Mouse (Mus musculus) stomach, postnatal 0 days (tissue): ENCODE results near the gene Enox1. TPM values are rescaled to one million over a fixed set of nuclear protein-coding genes. Genes with fewer than 3 reads are reported as not detected.

ENCODE experiments used
- ATAC-seq: fragments of 200-750 bp; cut with Nextera tagmentation; 2 replicates; pipeline ENCODE4 v1.8.0; 2017; ENCODE audit not compliant: low FRiP score, low TSS enrichment
- DNase-seq: peaks from one replicate; pipeline ENCODE4 v3.0.0-alpha.2; 2016; ENCODE audit warnings: low spot score
- H3K27ac ChIP-seq: fragments of 300-500 bp; sonication (generic); replicated peaks from 2 replicates; pipeline ENCODE4 v1.5.1; 2014; ENCODE audit warnings: mild to moderate bottlenecking, control low read depth
- H3K27me3 ChIP-seq: fragments of 300-500 bp; sonication (generic); 2 replicates; pipeline ENCODE4 v1.6.1; 2014; ENCODE audit warnings: low read length; ENCODE audit not compliant: control insufficient read depth, insufficient read depth
- H3K36me3 ChIP-seq: fragments of 300-500 bp; sonication (generic); 2 replicates; pipeline ENCODE4 v1.6.1; 2014; ENCODE audit warnings: low read length, mixed read lengths; ENCODE audit not compliant: control insufficient read depth, insufficient read depth
- H3K4me1 ChIP-seq: fragments of 300-500 bp; sonication (generic); replicated peaks from 2 replicates; pipeline ENCODE4 v1.6.1; 2014; ENCODE audit warnings: antibody characterized with exemption; ENCODE audit not compliant: control insufficient read depth, insufficient read depth
- H3K4me2 ChIP-seq: fragments of 300-500 bp; sonication (generic); replicated peaks from 2 replicates; pipeline ENCODE4 v1.6.1; 2014; ENCODE audit warnings: low read depth, mild to moderate bottlenecking, control low read depth, moderate library complexity
- H3K4me3 ChIP-seq: fragments of 300-500 bp; sonication (generic); 2 replicates; pipeline ENCODE4 v1.5.1; 2014; ENCODE audit warnings: low read depth, low read length, control low read depth
- H3K9ac ChIP-seq: fragments of 300-500 bp; sonication (generic); 2 replicates; pipeline ENCODE4 v1.6.1; 2014; ENCODE audit warnings: mild to moderate bottlenecking, low read length, control low read depth, mixed read lengths
- H3K9me3 ChIP-seq: fragments of 300-500 bp; sonication (generic); 2 replicates; pipeline ENCODE4 v1.6.1; 2016; ENCODE audit warnings: low read length; ENCODE audit not compliant: control insufficient read depth
- CTCF ChIP-seq: IDR thresholded peaks from 2 replicates; pipeline ENCODE4 v1.5.1; 2016; ENCODE audit warnings: antibody characterized with exemption, low read depth, mild to moderate bottlenecking, moderate library complexity
- EP300 ChIP-seq: optimal IDR thresholded peaks from 2 replicates; pipeline ENCODE3; 2016; ENCODE audit warnings: antibody characterized with exemption
- WGBS: fragments of 180-500 bp; shearing (Covaris S2); extraction: QIAGEN DNeasy Blood & Tissue Kit; methylation state at CpG from one replicate; pipeline ENCODE4 v1.1.7; 2014; 5-methylcytosine and 5-hydroxymethylcytosine counted together
- polyA plus RNA-seq: library from polyadenylated mRNA; unstranded; fragments of >200 nt; fragmentation: Nextera tagmentation; extraction: Ambion mirVana; gene quantifications from 2 replicates; pipeline ENCODE4 v1.2.1, GENCODE M21; 2015

Gene Enox1
- polyA plus RNA-seq, 1 experiment from 2014 or later = 2.5 TPM

DNA sequence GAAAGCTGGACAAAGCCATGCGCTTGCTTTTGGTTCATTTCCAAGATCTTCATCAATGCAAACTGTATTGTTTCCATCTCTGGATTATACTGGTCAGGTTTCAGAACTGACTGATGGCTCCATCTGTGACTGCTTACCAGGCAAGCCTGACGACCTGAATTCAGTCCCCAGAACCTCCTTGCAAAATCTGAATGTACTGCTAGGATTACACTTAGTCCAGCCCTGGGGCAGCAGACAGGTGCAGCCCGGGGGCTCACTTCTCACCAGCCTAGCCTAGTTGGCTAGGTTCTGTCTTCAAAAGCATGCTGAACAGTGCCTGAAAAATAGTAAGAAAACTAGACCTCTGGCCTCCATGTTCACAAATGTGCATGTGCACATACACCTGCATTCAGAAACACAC lies 481.6 kb downstream of the Enox1 start:
- WGBS = 56% methylated on average over 3 of the region's 3 CpGs
- DNase-seq (no peak), ATAC-seq (no peak)
- Histone ChIP-seq H3K9ac (no peak overlapping the region), H3K36me3 (no peaks in the 10 kb centered on the region), H3K4me2 (no peak overlapping the region), H3K4me1 (no peaks in the 10 kb centered on the region), H3K9me3 (no peaks in the 10 kb centered on the region), H3K4me3 (no peak overlapping the region), H3K27me3 (no peaks in the 10 kb centered on the region), H3K27ac (no peak overlapping the region)
- no peak for TF ChIP-seq EP300
- TF ChIP-seq CTCF = no peak

DNA sequence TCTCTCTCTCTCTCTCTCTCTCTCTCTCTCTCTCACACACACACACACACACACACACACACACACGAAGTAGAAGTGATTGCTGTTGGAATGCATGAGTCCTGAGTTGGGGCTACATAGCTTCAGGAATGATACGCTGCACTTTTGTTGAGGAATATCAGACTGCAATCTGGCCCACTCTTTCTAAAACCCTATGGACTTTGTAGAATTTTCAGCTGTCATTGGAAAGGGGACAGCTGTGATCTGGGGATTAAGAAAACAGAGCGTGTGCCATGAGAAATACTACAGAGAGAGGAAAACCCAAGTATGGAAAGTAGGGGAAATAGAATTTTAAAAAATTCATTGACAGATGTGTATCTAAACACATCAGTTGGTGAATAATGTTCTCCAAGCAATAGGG lies 482.1 kb downstream of the Enox1 start:
- 40% methylated on average over 3 of the region's 3 CpGs for WGBS
- H3K4me1 ChIP-seq = no peaks in the 10 kb centered on the region
- TF ChIP-seq EP300 (no peak), CTCF (no peak)
- no peak for DNase-seq
- no peak overlapping the region for H3K27ac ChIP-seq
- H3K9me3 ChIP-seq = no peaks in the 10 kb centered on the region
- no peaks in the 10 kb centered on the region for H3K36me3 ChIP-seq
- H3K27me3 ChIP-seq = no peaks in the 10 kb centered on the region
- H3K4me3 ChIP-seq = no peak overlapping the region
- ATAC-seq = no peak
- H3K9ac ChIP-seq = no peak overlapping the region
- H3K4me2 ChIP-seq = no peak overlapping the region

GRCm38 (mm10) chr14:77639586-77639985 lies 483.0 kb downstream of the Enox1 start:
- 60% methylated on average over 2 of the region's 2 CpGs for WGBS
- DNase-seq = no peak
- Histone ChIP-seq H3K4me3 (no peak overlapping the region), H3K27ac (no peak overlapping the region), H3K4me1 (no peaks in the 10 kb centered on the region), H3K36me3 (no peaks in the 10 kb centered on the region), H3K9me3 (no peaks in the 10 kb centered on the region), H3K9ac (no peak overlapping the region), H3K27me3 (no peaks in the 10 kb centered on the region), H3K4me2 (no peak overlapping the region)
- ATAC-seq = no peak
- no peak for TF ChIP-seq EP300
- no peak for TF ChIP-seq CTCF

GRCm38 (mm10) chr14:77642314-77642713 lies 485.8 kb downstream of the Enox1 start:
- H3K36me3 ChIP-seq = no peaks in the 10 kb centered on the region
- no peaks in the 10 kb centered on the region for H3K9me3 ChIP-seq
- no peaks in the 10 kb centered on the region for H3K4me1 ChIP-seq
- H3K4me3 ChIP-seq = no peak overlapping the region
- ATAC-seq = no peak
- H3K9ac ChIP-seq = no peak overlapping the region
- H3K4me2 ChIP-seq = no peak overlapping the region
- 78% methylated on average over 6 of the region's 6 CpGs for WGBS
- TF ChIP-seq CTCF (no peak), EP300 (no peak)
- H3K27ac ChIP-seq = no peak overlapping the region
- DNase-seq = no peak
- no peaks in the 10 kb centered on the region for H3K27me3 ChIP-seq

DNA sequence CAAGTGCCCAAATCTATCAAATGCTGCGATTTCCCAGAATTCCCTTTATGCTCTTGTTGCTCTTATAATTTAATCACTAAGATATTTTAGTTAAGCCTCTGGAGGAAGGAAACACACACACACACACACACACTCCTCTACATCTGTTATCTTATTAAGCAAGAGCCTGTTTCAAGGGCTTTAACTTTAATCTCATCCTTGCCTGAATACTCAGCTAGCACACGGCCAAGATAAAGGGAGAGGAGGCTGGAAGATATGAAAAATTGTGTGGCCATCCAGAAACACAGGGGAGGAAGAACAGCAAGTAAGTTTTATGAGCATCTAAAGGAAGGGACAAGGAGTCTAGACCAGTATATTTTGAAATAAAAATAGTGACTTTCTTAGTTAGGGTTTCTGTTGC lies 489.6 kb downstream of the Enox1 start:
- no peak overlapping the region for H3K9ac ChIP-seq
- no peak for TF ChIP-seq CTCF
- no peak for TF ChIP-seq EP300
- WGBS = 66% methylated on average over 2 of the region's 2 CpGs
- no peaks in the 10 kb centered on the region for H3K36me3 ChIP-seq
- no peaks in the 10 kb centered on the region for H3K9me3 ChIP-seq
- H3K4me2 ChIP-seq = no peak overlapping the region
- no peak overlapping the region for H3K4me3 ChIP-seq
- H3K4me1 ChIP-seq = no peaks in the 10 kb centered on the region
- H3K27ac ChIP-seq = no peak overlapping the region
- H3K27me3 ChIP-seq = no peaks in the 10 kb centered on the region
- no peak for DNase-seq
- no peak for ATAC-seq

DNA sequence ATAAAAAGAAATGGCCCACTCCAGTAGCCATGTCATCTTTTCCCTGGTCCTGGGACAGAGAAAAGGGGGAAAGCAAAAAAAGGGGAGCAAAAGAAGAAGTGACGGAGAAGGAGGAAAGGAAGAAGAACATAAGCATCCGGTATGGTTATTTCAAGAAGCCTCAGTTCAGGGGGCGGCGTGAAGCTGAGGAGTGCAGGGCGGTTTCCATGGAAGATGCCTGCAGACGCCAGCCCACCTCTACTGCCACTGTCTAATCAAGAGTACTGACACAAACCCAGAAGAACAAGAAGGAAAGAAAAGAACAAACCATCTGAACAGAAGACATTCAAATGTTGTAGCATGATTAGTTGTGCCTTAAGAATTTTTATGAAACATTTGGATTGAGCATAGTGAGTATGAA lies 490.5 kb downstream of the Enox1 start:
- no peak for DNase-seq
- no peak overlapping the region for H3K27ac ChIP-seq
- no peak for ATAC-seq
- H3K9ac ChIP-seq = no peak overlapping the region
- H3K4me2 ChIP-seq = no peak overlapping the region
- H3K9me3 ChIP-seq = no peaks in the 10 kb centered on the region
- TF ChIP-seq EP300 = no peak
- no peak for TF ChIP-seq CTCF
- H3K36me3 ChIP-seq = no peaks in the 10 kb centered on the region
- no peak overlapping the region for H3K4me3 ChIP-seq
- no peaks in the 10 kb centered on the region for H3K27me3 ChIP-seq
- 94% methylated on average over 6 of the region's 6 CpGs for WGBS
- no peaks in the 10 kb centered on the region for H3K4me1 ChIP-seq
